Mouse (Mus musculus) heart, postnatal 0 days (tissue): ENCODE data around the gene Taar1. TPM values are rescaled to one million over a fixed set of nuclear protein-coding genes. Genes with fewer than 3 reads are reported as not detected.

Experiments used
- ATAC-seq: fragments of 200-750 bp; cut with Nextera tagmentation; 2 replicates; pipeline ENCODE4 v1.8.0; 2017; ENCODE audit warnings: low read depth, moderate number of reproducible peaks, moderate library complexity; ENCODE audit not compliant: insufficient read depth
- DNase-seq: peaks from one replicate; pipeline ENCODE4 v3.0.0-alpha.2; 2016; ENCODE audit warnings: low spot score
- H3K27ac ChIP-seq: fragments of 300-500 bp; sonication (generic); 2 replicates; pipeline ENCODE4 v1.5.1; 2014; ENCODE audit warnings: low read depth, mild to moderate bottlenecking
- H3K27me3 ChIP-seq: fragments of 300-500 bp; sonication (generic); 2 replicates; pipeline ENCODE4 v1.6.1; 2014; ENCODE audit warnings: low read length, mixed read lengths; ENCODE audit not compliant: control insufficient read depth, insufficient read depth
- H3K36me3 ChIP-seq: fragments of 300-500 bp; sonication (generic); replicated peaks from 2 replicates; pipeline ENCODE4 v1.6.1; 2014; ENCODE audit warnings: low read length, mixed read lengths; ENCODE audit not compliant: control insufficient read depth, insufficient read depth
- H3K4me1 ChIP-seq: fragments of 300-500 bp; sonication (generic); 2 replicates; pipeline ENCODE4 v1.6.1; 2014; ENCODE audit warnings: antibody characterized with exemption; ENCODE audit not compliant: control insufficient read depth, insufficient read depth
- H3K4me2 ChIP-seq: fragments of 300-500 bp; sonication (generic); 2 replicates; pipeline ENCODE4 v1.6.1; 2014; ENCODE audit warnings: low read depth, mild to moderate bottlenecking, low read length, moderate library complexity
- H3K4me3 ChIP-seq: fragments of 300-500 bp; sonication (generic); 2 replicates; pipeline ENCODE4 v1.5.1; 2014; ENCODE audit warnings: low read depth, low read length
- H3K9ac ChIP-seq: fragments of 300-500 bp; sonication (generic); replicated peaks from 2 replicates; pipeline ENCODE4 v1.6.1; 2014; ENCODE audit warnings: low read depth, low read length, mixed read lengths
- H3K9me3 ChIP-seq: fragments of 300-500 bp; sonication (generic); replicated peaks from 2 replicates; pipeline ENCODE4 v1.6.1; 2016; ENCODE audit warnings: low read length; ENCODE audit not compliant: control insufficient read depth
- CTCF ChIP-seq: IDR thresholded peaks from 2 replicates; pipeline ENCODE4 v1.5.1; 2016; ENCODE audit warnings: antibody characterized with exemption, control low read depth, low read depth
- EP300 ChIP-seq: IDR thresholded peaks from 2 replicates; pipeline ENCODE4 v1.6.1; 2016; ENCODE audit warnings: antibody characterized with exemption, low read depth
- WGBS: fragments of 180-500 bp; shearing (Covaris S2); extraction: QIAGEN DNeasy Blood & Tissue Kit; methylation state at CpG from one replicate; pipeline ENCODE4 v1.1.7; 2014; 5-methylcytosine and 5-hydroxymethylcytosine counted together
- polyA plus RNA-seq: library from polyadenylated mRNA; unstranded; fragments of >200 nt; fragmentation: Nextera tagmentation; extraction: Ambion mirVana; gene quantifications from 2 replicates; pipeline ENCODE4 v1.2.1, GENCODE M21; 2015
- total RNA-seq: library from RNA; depleted of rRNA; stranded (reverse); fragments of >200 nt; gene quantifications from 2 replicates; pipeline ENCODE4 v1.2.3, GENCODE M21; 2014; ENCODE audit warnings: low replicate concordance

Taar1 gene
- total and polyA plus RNA-seq, 2 experiments from 2014 or later, result not detected

DNA sequence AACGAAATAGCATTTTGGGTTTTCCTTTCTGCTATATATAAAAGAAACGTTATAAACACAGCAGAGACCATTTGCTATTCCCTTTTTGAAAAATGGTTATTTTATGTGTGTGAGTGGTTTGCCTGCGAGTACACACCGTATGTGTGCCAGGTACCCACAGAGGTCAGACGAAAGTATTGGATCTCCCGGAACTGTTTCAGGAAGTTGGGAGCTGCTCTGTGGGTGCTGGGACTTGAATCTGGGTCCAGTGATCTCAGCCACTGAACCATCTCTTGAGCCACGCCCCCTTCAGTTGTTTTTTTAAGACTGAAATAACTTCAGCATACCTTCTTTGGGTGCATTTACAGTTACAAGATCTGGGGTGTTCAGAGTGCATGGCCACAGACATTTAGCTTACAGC lies 24.8 kb upstream of the Taar1 start:
- Histone ChIP-seq H3K27me3 (no peaks in the 10 kb centered on the region), H3K4me1 (peaks cover 3% of the 10 kb centered on the region; the same call in 1 of the 2 replicates), H3K9ac (no peak overlapping the region), H3K9me3 (no peaks in the 10 kb centered on the region), H3K4me3 (no peak overlapping the region), H3K4me2 (no peak overlapping the region), H3K27ac (no peak overlapping the region), H3K36me3 (no peaks in the 10 kb centered on the region)
- no peak for ATAC-seq
- no peak for TF ChIP-seq EP300
- no peak for TF ChIP-seq CTCF
- 63% methylated on average over 7 of the region's 7 CpGs for WGBS
- no peak for DNase-seq

DNA sequence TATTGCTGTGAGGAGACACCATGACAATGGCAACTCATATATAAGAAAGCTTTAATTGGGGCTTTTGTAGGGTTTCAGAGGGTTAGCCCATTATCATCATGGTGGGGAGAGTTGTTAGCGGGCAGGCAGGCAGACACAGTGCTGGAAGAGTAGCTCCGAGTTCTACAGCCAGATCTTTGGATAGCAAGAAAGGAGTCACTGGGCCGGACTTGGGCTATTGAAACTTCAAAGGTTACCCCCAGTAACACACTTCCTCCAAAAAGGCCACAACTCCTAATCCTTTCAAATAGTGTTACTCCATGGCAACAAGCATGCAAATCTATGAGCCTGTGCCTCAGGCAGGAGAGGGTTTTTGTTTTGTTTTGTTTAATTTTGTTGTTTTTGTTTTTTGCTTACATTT lies 19.0 kb upstream of the Taar1 start:
- no peak overlapping the region for H3K27ac ChIP-seq
- H3K9ac ChIP-seq, result no peak overlapping the region
- DNase-seq (no peak), ATAC-seq (no peak)
- TF ChIP-seq CTCF, result no peak
- no peak for TF ChIP-seq EP300
- H3K27me3 ChIP-seq, result no peaks in the 10 kb centered on the region
- no peak overlapping the region for H3K4me2 ChIP-seq
- H3K4me1 ChIP-seq, result no peaks in the 10 kb centered on the region
- no peaks in the 10 kb centered on the region for H3K36me3 ChIP-seq
- no peak overlapping the region for H3K4me3 ChIP-seq
- 82% methylated on average over 3 of the region's 3 CpGs for WGBS
- H3K9me3 ChIP-seq, result no peaks in the 10 kb centered on the region

DNA sequence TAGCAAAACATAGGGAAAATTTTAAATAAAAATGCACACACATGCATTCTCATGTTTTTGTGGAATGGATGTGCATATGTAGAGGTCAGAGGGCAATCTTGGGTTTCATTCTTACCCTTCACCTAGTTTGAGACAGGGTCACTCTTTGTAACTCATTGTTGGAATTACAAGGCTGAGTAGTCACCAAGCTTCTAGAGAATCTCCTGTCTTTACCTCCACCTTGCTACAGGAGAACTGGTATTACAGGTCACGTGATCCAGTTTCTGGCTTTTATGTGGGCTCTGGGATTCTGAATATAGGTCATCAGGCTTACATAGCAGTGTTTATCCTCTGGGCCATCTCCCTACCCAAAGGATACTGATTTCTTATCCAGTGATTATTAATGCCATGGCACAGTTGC lies 14.5 kb upstream of the Taar1 start:
- no peaks in the 10 kb centered on the region for H3K36me3 ChIP-seq
- 90% methylated on average over 1 of the region's 1 CpGs for WGBS
- TF ChIP-seq EP300, result no peak
- H3K27ac ChIP-seq, result no peak overlapping the region
- DNase-seq (no peak), ATAC-seq (no peak)
- no peak overlapping the region for H3K4me3 ChIP-seq
- no peaks in the 10 kb centered on the region for H3K27me3 ChIP-seq
- no peak overlapping the region for H3K4me2 ChIP-seq
- H3K9me3 ChIP-seq, result no peaks in the 10 kb centered on the region
- H3K9ac ChIP-seq, result no peak overlapping the region
- no peaks in the 10 kb centered on the region for H3K4me1 ChIP-seq

DNA sequence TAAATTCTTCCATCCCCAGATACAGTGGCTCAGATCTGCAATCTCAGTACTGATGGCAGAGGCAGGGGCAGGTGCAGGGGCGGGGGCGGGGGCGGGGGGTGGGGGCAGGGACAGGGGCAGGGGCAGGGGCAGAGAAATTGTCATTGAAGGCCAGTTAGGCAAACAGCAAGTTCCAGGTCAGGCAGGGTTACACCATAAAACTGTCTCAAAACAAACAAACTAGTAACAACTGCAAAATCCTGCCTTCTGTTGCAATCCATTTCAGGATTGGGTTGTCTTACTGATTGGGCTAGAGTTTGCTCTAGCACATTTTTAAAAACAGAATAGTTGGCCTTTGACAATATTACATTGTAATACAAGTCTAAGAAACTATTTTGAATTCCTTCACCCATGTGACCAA lies 2.3 kb downstream of the Taar1 start:
- TF ChIP-seq CTCF, result no peak
- no peak for TF ChIP-seq EP300
- Histone ChIP-seq H3K4me1 (no peaks in the 10 kb centered on the region), H3K9ac (no peak overlapping the region), H3K36me3 (no peaks in the 10 kb centered on the region), H3K27ac (no peak overlapping the region), H3K9me3 (no peaks in the 10 kb centered on the region), H3K27me3 (no peaks in the 10 kb centered on the region), H3K4me2 (no peak overlapping the region), H3K4me3 (no peak overlapping the region)
- DNase-seq (no peak), ATAC-seq (no peak)
- 78% methylated on average over 3 of the region's 3 CpGs for WGBS

DNA sequence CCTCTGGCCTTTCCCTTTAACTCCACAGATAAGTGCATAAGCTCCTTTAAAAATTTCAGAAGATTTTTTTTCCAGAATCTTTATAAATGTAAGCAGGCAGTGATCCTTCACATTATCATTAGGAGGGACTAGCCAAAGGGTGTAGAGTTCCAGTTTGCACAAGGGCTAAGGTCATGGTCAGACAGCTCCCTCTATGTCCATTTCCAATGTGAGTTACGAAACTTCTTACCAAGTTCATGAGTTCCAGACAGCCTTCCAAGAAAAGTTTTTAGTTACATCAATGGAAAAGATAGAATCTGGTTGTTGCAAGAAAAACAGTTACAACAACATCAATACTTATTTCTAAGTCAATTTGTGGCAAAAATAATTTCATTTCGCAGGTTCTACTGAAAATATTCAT lies 3.8 kb downstream of the Taar1 start:
- DNase-seq, result no peak
- H3K9ac ChIP-seq, result no peak overlapping the region
- TF ChIP-seq EP300 (no peak), CTCF (no peak)

DNA sequence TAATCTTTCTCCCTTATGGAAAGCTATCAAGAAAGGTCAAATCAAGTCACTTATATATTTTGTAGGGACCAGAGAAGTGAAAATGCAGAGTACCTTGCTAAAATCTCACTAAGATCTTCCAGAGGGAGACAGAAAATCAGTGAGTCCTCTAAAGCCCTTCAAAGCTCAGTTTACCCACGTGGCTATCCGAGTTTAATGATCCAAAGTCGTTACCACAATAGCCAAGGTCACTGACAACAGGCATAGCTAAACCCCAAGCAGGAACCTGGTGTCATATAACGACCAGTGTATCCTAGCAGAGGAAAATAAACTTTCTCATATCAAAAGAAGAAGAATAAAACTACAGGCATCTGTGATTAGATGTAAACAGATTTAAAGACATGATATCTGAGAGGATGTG lies 17.5 kb downstream of the Taar1 start:
- Histone ChIP-seq H3K36me3 (no peaks in the 10 kb centered on the region), H3K4me1 (no peaks in the 10 kb centered on the region), H3K27me3 (no peaks in the 10 kb centered on the region), H3K9me3 (no peaks in the 10 kb centered on the region), H3K9ac (no peak overlapping the region), H3K4me2 (no peak overlapping the region), H3K4me3 (no peak overlapping the region), H3K27ac (no peak overlapping the region)
- ATAC-seq (no peak), DNase-seq (no peak)
- WGBS, result 27% methylated on average over 4 of the region's 4 CpGs
- TF ChIP-seq CTCF (no peak), EP300 (no peak)

More for the DNA sequence above, 3.8 kb downstream of the Taar1 start:
- Histone ChIP-seq H3K4me2 (no peak overlapping the region), H3K4me1 (no peaks in the 10 kb centered on the region), H3K36me3 (no peaks in the 10 kb centered on the region), H3K4me3 (no peak overlapping the region), H3K27me3 (no peaks in the 10 kb centered on the region), H3K27ac (no peak overlapping the region), H3K9me3 (no peaks in the 10 kb centered on the region)
- 64% methylated on average over 2 of the region's 2 CpGs for WGBS
- no peak for ATAC-seq
